Mouse (Mus musculus) MEL (cell line): ENCODE data around the gene Igfn1. TPM values are rescaled to one million over a fixed set of nuclear protein-coding genes. Genes with fewer than 3 reads are reported as not detected.

Experiments
- DNase-seq: peaks from one replicate; pipeline ENCODE4 v3.0.0; 2011; ENCODE audit warnings: low read depth, low spot score
- H3K27ac ChIP-seq: 2 replicates; pipeline ENCODE4 v1.5.1; 2012; ENCODE audit warnings: low read depth, mild to moderate bottlenecking, control low read depth, low read length, moderate library complexity; ENCODE audit not compliant: control insufficient read depth
- H3K27me3 ChIP-seq, 2 experiments: fragments of 150-350 bp in 1 of 2; sonication (generic) in 1 of 2; 2 replicates each; pipeline ENCODE4 v1.6.1; 2012; ENCODE audit warnings: low read length in 2 of 2, mild to moderate bottlenecking in 2 of 2, improper control_type of control experiment in 1 of 2, moderate library complexity in 1 of 2; ENCODE audit not compliant: insufficient read depth in 2 of 2, control insufficient read depth in 1 of 2
- H3K36me3 ChIP-seq, 2 experiments: 2 replicates each; pipeline ENCODE4 v1.6.1; 2012 to 2014; ENCODE audit warnings: low read length in 2 of 2, improper control_type of control experiment in 1 of 2, inconsistent platforms in 1 of 2, mild to moderate bottlenecking in 1 of 2; ENCODE audit not compliant: insufficient read depth in 2 of 2, control insufficient read depth in 1 of 2
- H3K4me1 ChIP-seq, 2 experiments: fragments of 150-350 bp in 1 of 2; sonication (generic) in 1 of 2; 2 replicates each; pipeline ENCODE4 v1.6.1; 2012; ENCODE audit warnings: low read length in 2 of 2, improper control_type of control experiment in 1 of 2, mild to moderate bottlenecking in 1 of 2; ENCODE audit not compliant: insufficient read depth in 2 of 2, control insufficient read depth in 1 of 2
- H3K4me3 ChIP-seq, 2 experiments: fragments of 150-350 bp in 1 of 2; sonication (generic) in 1 of 2; 2 replicates each; pipeline ENCODE4 v1.5.1; 2012; ENCODE audit warnings: low read depth in 2 of 2, low read length in 2 of 2, mild to moderate bottlenecking in 2 of 2, moderate library complexity in 2 of 2, control low read depth in 1 of 2, improper control_type of control experiment in 1 of 2; ENCODE audit not compliant: control insufficient read depth in 1 of 2, insufficient read depth in 1 of 2
- H3K79me2 ChIP-seq: 2 replicates; pipeline ENCODE4 v1.6.1; 2012; ENCODE audit warnings: mild to moderate bottlenecking, low read length, moderate library complexity; ENCODE audit not compliant: control insufficient read depth, poor library complexity, insufficient read depth
- H3K9ac ChIP-seq: 2 replicates; pipeline ENCODE4 v1.6.1; 2012; ENCODE audit warnings: low read depth, mild to moderate bottlenecking, control low read depth, low read length, moderate library complexity; ENCODE audit not compliant: control insufficient read depth, poor library complexity, severe bottlenecking
- H3K9me3 ChIP-seq: fragments of 150-350 bp; sonication (generic); replicated peaks from 2 replicates; pipeline ENCODE4 v1.6.1; 2012; ENCODE audit warnings: mild to moderate bottlenecking, low read length, improper control_type of control experiment, moderate library complexity; ENCODE audit not compliant: insufficient read depth
- BHLHE40 ChIP-seq: IDR thresholded peaks from 2 replicates; pipeline ENCODE4 v1.6.1; 2012; ENCODE audit warnings: low read depth, mild to moderate bottlenecking, inconsistent platforms, low read length, improper control_type of control experiment, borderline replicate concordance
- CHD1 ChIP-seq: IDR thresholded peaks from 2 replicates; pipeline ENCODE4 v1.6.1; 2012; ENCODE audit warnings: low read depth, mild to moderate bottlenecking, inconsistent platforms, low read length, improper control_type of control experiment
- CHD2 ChIP-seq: IDR thresholded peaks from 2 replicates; pipeline ENCODE4 v1.6.1; 2011; ENCODE audit warnings: low read length, improper control_type of control experiment
- CTCF ChIP-seq, 3 experiments: IDR thresholded peaks in 2 of 3; conservative IDR thresholded peaks in 1 of 3; 2 replicates each; pipeline ENCODE4 v1.5.1; 2011 to 2012; ENCODE audit warnings: low read length in 3 of 3, low read depth in 2 of 3, mild to moderate bottlenecking in 2 of 3, improper control_type of control experiment in 1 of 3, inconsistent platforms in 1 of 3, mixed read lengths in 1 of 3, moderate library complexity in 1 of 3; ENCODE audit not compliant: control insufficient read depth in 1 of 3, insufficient read depth in 1 of 3, poor library complexity in 1 of 3, severe bottlenecking in 1 of 3
- E2F4 ChIP-seq: IDR thresholded peaks from 2 replicates; pipeline ENCODE4 v1.6.1; 2011; ENCODE audit warnings: low read depth, low read length, improper control_type of control experiment, borderline replicate concordance
- ELF1 ChIP-seq: IDR thresholded peaks from 2 replicates; pipeline ENCODE4 v1.6.1; 2014; ENCODE audit warnings: low read depth, mild to moderate bottlenecking, inconsistent platforms, low read length, improper control_type of control experiment, moderate library complexity
- EP300 ChIP-seq, 2 experiments: IDR thresholded peaks; 2 replicates each; pipeline ENCODE4 v1.6.1; 2011; ENCODE audit warnings: improper control_type of control experiment in 2 of 2, low read length in 2 of 2, low read depth in 1 of 2, mild to moderate bottlenecking in 1 of 2
- ETS1 ChIP-seq: IDR thresholded peaks from 2 replicates; pipeline ENCODE4 v1.6.1; 2012; ENCODE audit warnings: low read depth, mild to moderate bottlenecking, inconsistent platforms, low read length, improper control_type of control experiment, moderate library complexity
- GABPA ChIP-seq: IDR thresholded peaks from 2 replicates; pipeline ENCODE4 v1.6.1; 2012; ENCODE audit warnings: low read depth, mild to moderate bottlenecking, inconsistent platforms, low read length, improper control_type of control experiment, moderate library complexity
- GATA1 ChIP-seq: IDR thresholded peaks from 2 replicates; pipeline ENCODE4 v1.6.1; 2011; ENCODE audit warnings: low read depth, low read length, improper control_type of control experiment
- JUND ChIP-seq: IDR thresholded peaks from 2 replicates; pipeline ENCODE4 v1.6.1; 2011; ENCODE audit warnings: low read depth, mild to moderate bottlenecking, improper control_type of control experiment, low read length
- KAT2A ChIP-seq: conservative IDR thresholded peaks from 2 replicates; pipeline ENCODE4 v1.6.1; 2012; ENCODE audit warnings: low read depth, low read length, improper control_type of control experiment, inconsistent platforms
- MAFK ChIP-seq: IDR thresholded peaks from 2 replicates; pipeline ENCODE4 v1.6.1; 2011; ENCODE audit warnings: low read depth, mild to moderate bottlenecking, low read length, improper control_type of control experiment, borderline replicate concordance
- MAX ChIP-seq: IDR thresholded peaks from 2 replicates; pipeline ENCODE4 v1.6.1; 2011; ENCODE audit warnings: low read length, improper control_type of control experiment
- MEF2A ChIP-seq: IDR thresholded peaks from 2 replicates; pipeline ENCODE4 v1.6.1; 2014; ENCODE audit warnings: low read depth, mild to moderate bottlenecking, inconsistent platforms, low read length, improper control_type of control experiment; ENCODE audit not compliant: poor library complexity, insufficient replicate concordance, severe bottlenecking; ENCODE audit errors: extremely low read depth
- MXI1 ChIP-seq: IDR thresholded peaks from 2 replicates; pipeline ENCODE4 v1.6.1; 2011; ENCODE audit warnings: mild to moderate bottlenecking, low read depth, low read length, improper control_type of control experiment
- MYB ChIP-seq: IDR thresholded peaks from 2 replicates; pipeline ENCODE4 v1.6.1; 2011; ENCODE audit warnings: mild to moderate bottlenecking, low read depth, low read length, improper control_type of control experiment
- MYC ChIP-seq: IDR thresholded peaks from 2 replicates; pipeline ENCODE4 v1.6.1; 2011; ENCODE audit warnings: low read depth, mild to moderate bottlenecking, low read length, improper control_type of control experiment, moderate library complexity
- NELFE ChIP-seq: IDR thresholded peaks from 2 replicates; pipeline ENCODE4 v1.6.1; 2011; ENCODE audit warnings: low read depth, low read length, improper control_type of control experiment
- NRF1 ChIP-seq: IDR thresholded peaks from 2 replicates; pipeline ENCODE4 v1.6.1; 2014; ENCODE audit warnings: low read depth, mild to moderate bottlenecking, inconsistent platforms, low read length, improper control_type of control experiment, moderate library complexity; ENCODE audit not compliant: poor library complexity, insufficient read depth, severe bottlenecking
- POLR2A ChIP-seq, 2 experiments: IDR thresholded peaks; 2 replicates each; pipeline ENCODE4 v1.6.1; 2011 to 2012; ENCODE audit warnings: low read length in 2 of 2, mild to moderate bottlenecking in 2 of 2, control low read depth in 1 of 2, improper control_type of control experiment in 1 of 2, low read depth in 1 of 2, moderate library complexity in 1 of 2; ENCODE audit not compliant: control insufficient read depth in 1 of 2, insufficient read depth in 1 of 2, poor library complexity in 1 of 2
- POLR2AphosphoS2 ChIP-seq: IDR thresholded peaks from 2 replicates; pipeline ENCODE4 v1.6.1; 2011; ENCODE audit warnings: low read length, improper control_type of control experiment
- RAD21 ChIP-seq: IDR thresholded peaks from 2 replicates; pipeline ENCODE4 v1.6.1; 2011; ENCODE audit warnings: mild to moderate bottlenecking, low read depth, low read length, improper control_type of control experiment
- RCOR1 ChIP-seq: IDR thresholded peaks from 2 replicates; pipeline ENCODE4 v1.6.1; 2012; ENCODE audit warnings: low read depth, mild to moderate bottlenecking, inconsistent platforms, low read length, improper control_type of control experiment
- SIN3A ChIP-seq: IDR thresholded peaks from 2 replicates; pipeline ENCODE4 v1.6.1; 2012; ENCODE audit warnings: low read length, improper control_type of control experiment, inconsistent platforms
- SMC3 ChIP-seq: IDR thresholded peaks from 2 replicates; pipeline ENCODE4 v1.6.1; 2011; ENCODE audit warnings: low read depth, low read length, improper control_type of control experiment
- TAL1 ChIP-seq: IDR thresholded peaks from 2 replicates; pipeline ENCODE4 v1.6.1; 2012; ENCODE audit warnings: mild to moderate bottlenecking, inconsistent platforms, low read length, moderate library complexity, mixed read lengths
- TCF12 ChIP-seq: IDR thresholded peaks from 2 replicates; pipeline ENCODE4 v1.6.1; 2014; ENCODE audit warnings: low read depth, mild to moderate bottlenecking, inconsistent platforms, low read length, improper control_type of control experiment, moderate library complexity
- UBTF ChIP-seq: IDR thresholded peaks from 2 replicates; pipeline ENCODE4 v1.6.1; 2012; ENCODE audit warnings: low read depth, mild to moderate bottlenecking, inconsistent platforms, low read length, improper control_type of control experiment, moderate library complexity, borderline replicate concordance; ENCODE audit not compliant: insufficient read depth
- USF2 ChIP-seq, 2 experiments: IDR thresholded peaks; 2 replicates each; pipeline ENCODE4 v1.6.1; 2011 to 2012; ENCODE audit warnings: improper control_type of control experiment in 2 of 2, low read length in 2 of 2, borderline replicate concordance in 1 of 2, inconsistent platforms in 1 of 2, low read depth in 1 of 2, mild to moderate bottlenecking in 1 of 2; ENCODE audit not compliant: insufficient read depth in 1 of 2
- ZC3H11A ChIP-seq: IDR thresholded peaks from 2 replicates; pipeline ENCODE4 v1.6.1; 2012; ENCODE audit warnings: low read depth, mild to moderate bottlenecking, inconsistent platforms, low read length, improper control_type of control experiment
- ZKSCAN1 ChIP-seq: IDR thresholded peaks from 2 replicates; pipeline ENCODE4 v1.6.1; 2012; ENCODE audit warnings: low read depth, mild to moderate bottlenecking, inconsistent platforms, low read length, improper control_type of control experiment, moderate library complexity
- ZNF384 ChIP-seq: IDR thresholded peaks from 2 replicates; pipeline ENCODE4 v1.6.1; 2012; ENCODE audit warnings: low read depth, mild to moderate bottlenecking, inconsistent platforms, low read length, improper control_type of control experiment
- polyA plus RNA-seq, 2 experiments: library from polyadenylated mRNA; stranded (reverse) in 1 of 2; unstranded in 1 of 2; fragments of >175 nt in 1 of 2; fragments of >200 nt in 1 of 2; gene quantifications; 2 replicates each; pipeline versions ENCODE4 v1.2.1 to v1.2.4; 2012; ENCODE audit warnings: low replicate concordance in 2 of 2, low read depth in 1 of 2; ENCODE audit not compliant: insufficient read length in 2 of 2, insufficient read depth in 1 of 2, missing spikeins in 1 of 2
- total RNA-seq: library from RNA; depleted of rRNA; stranded (reverse); fragments of 300-350 nt; gene quantifications from 2 replicates; pipeline ENCODE4 v1.2.3, GENCODE M21; 2012

Igfn1 gene
- total and polyA plus RNA-seq, 3 experiments: 0.14 to 0.15 TPM; not detected in 1

DNA sequence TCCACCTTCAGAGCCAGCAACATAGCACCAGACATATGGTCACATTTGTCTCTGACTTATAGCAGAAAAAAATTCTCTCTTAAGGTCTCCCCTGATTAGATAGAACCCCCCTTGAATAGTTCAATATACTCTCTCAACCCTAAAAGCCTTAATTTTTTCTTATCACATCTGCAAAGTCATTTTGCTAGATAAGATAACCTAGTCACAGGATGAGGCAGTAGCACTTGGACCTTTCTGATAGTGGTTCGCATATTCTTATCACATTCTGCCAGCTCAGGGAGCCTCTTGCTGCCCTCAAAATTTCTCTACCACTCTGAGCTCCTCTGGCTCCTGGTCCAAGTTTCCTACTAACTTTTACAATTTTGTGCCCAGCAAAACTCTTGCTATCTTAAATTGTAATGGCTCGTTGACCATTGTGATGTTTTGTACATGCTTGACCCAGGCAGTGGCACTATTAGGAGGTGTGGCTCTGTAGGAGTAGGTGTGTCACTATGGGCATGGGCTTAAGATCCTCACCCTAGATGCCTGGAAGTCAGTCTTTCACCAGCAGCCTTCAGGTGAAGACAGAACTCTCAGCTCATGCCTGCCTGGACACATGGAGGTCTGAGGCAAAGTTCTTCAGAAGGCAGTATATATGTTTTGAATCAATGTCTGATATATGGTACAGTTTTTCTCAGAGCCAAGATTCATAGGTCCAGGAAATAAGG is 8.8 kb upstream of the Igfn1 start (continued):
- TF ChIP-seq UBTF (no peak), RAD21 (no peak), RCOR1 (peak; percentile 76), BHLHE40 (peak; percentile 77), SIN3A (peak; percentile 66), GATA1 (peak; percentile 99)

DNA sequence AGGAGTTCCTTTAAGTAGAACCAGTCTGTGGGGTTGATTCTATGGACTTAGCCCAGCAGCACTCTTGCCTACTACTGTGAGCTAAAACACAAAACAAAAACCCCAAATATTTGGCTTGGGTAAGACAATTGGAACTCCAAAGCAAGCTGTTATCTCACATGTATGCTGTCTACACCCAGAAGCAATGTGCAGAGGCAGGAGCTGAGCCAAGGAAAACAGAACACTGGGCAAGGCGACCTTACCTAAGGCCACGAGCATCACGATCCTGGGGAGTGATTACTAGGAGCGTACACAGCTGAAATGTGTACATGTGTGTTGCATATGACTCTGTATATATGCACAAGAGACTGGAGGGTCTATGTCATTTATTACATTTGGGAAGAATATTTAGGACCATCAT is 7.4 kb upstream of the Igfn1 start:
- peaks cover 5% of the 10 kb centered on the region; the same call in 1 of the 2 replicates for H3K79me2 ChIP-seq
- peak; percentile 46 for DNase-seq
- peak overlapping the region; percentile 80 for H3K27ac ChIP-seq
- H3K27me3 ChIP-seq: no peaks in the 10 kb centered on the region
- H3K9ac ChIP-seq: no peak overlapping the region
- H3K9me3 ChIP-seq: no peaks in the 10 kb centered on the region
- H3K4me1 ChIP-seq: peaks cover 20 to 44% of the 10 kb centered on the region in 2 experiments
- H3K36me3 ChIP-seq: peaks cover 0 to 37% of the 10 kb centered on the region in 2 experiments; a peak in 2 of 4 replicates
- H3K4me3 ChIP-seq: no peak overlapping the region
- TF ChIP-seq CHD2: no peak
- no peak; the same call in 1 of the 2 replicates for TF ChIP-seq MYC
- TF ChIP-seq POLR2AphosphoS2: no peak
- no peak for TF ChIP-seq CHD1
- TF ChIP-seq RAD21: no peak
- no peak for TF ChIP-seq POLR2A (IDR thresholded peaks at IDR 0.05; ENCODE audit: control insufficient read depth in 1 of 2, insufficient read depth in 1 of 2, low read depth in 1 of 2, low read length in 2 of 2, poor library complexity in 1 of 2)
- no peak for TF ChIP-seq BHLHE40
- TF ChIP-seq TCF12: peak; percentile 53
- TF ChIP-seq MAFK: no peak
- TF ChIP-seq CTCF (IDR thresholded peaks at IDR 0.05 in 2 of 3, conservative IDR thresholded peaks at IDR 0.05 in 1 of 3; ENCODE audit: control insufficient read depth in 1 of 3, insufficient read depth in 1 of 3, low read depth in 2 of 3, low read length in 3 of 3, poor library complexity in 1 of 3, severe bottlenecking in 1 of 3): no peak
- no peak for TF ChIP-seq MEF2A
- no peak for TF ChIP-seq JUND
- TF ChIP-seq E2F4: no peak
- TF ChIP-seq MXI1: peak; percentile 53; the same call in 1 of the 2 replicates
- no peak for TF ChIP-seq NELFE
- no peak for TF ChIP-seq TAL1
- TF ChIP-seq MAX: no peak
- TF ChIP-seq SIN3A: no peak
- no peak for TF ChIP-seq MYB
- TF ChIP-seq ZKSCAN1: no peak
- TF ChIP-seq KAT2A: no peak
- no peak for TF ChIP-seq ZC3H11A
- TF ChIP-seq SMC3: no peak
- peak; percentile 44; the same call in 1 of the 2 replicates for TF ChIP-seq ETS1
- no peak for TF ChIP-seq UBTF
- no peak for TF ChIP-seq USF2 (IDR thresholded peaks at IDR 0.05; ENCODE audit: borderline replicate concordance in 1 of 2, insufficient read depth in 1 of 2, low read depth in 1 of 2, low read length in 2 of 2)
- TF ChIP-seq GABPA: no peak
- TF ChIP-seq NRF1: no peak
- TF ChIP-seq ELF1: no peak
- TF ChIP-seq GATA1: peak; percentile 49
- peak; percentile 47 to 50; a peak in 2 of 4 replicates for TF ChIP-seq EP300 (IDR thresholded peaks at IDR 0.05; ENCODE audit: low read depth in 1 of 2, low read length in 2 of 2)
- TF ChIP-seq ZNF384: no peak
